Mouse (Mus musculus) kidney, postnatal 25 days (tissue): Measurements from ENCODE around the gene Klf13.
A peak's percentile ranks its signal among the peaks of the same experiment; 100 is the strongest.

Experiments
- DNase-seq, 2 experiments: peaks; one replicate each; pipeline ENCODE4 v3.0.0; 2021; ENCODE audit warnings: mixed read lengths in 2 of 2

The Klf13 gene

DNA sequence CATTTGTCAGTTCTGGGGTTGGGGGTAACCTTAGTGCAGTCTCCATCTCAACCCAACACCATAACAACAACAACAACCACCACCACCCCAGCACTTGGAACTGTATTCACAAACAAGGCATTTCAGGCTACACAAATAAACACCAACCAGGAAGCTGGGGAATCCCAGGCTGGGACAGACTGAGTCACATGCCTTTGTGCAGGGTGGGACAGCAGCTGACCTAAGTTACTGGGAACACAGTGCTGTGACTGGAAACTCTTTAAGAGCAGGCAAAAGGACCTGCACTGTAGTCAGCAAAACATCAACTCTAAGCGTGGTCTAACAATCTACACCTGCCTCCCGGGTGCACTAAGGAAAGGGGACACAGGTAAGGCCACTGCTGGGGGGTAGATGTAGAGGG, 33.5 kb downstream of the Klf13 start:
- DNase-seq, result peak; percentile 62 to 90

DNA sequence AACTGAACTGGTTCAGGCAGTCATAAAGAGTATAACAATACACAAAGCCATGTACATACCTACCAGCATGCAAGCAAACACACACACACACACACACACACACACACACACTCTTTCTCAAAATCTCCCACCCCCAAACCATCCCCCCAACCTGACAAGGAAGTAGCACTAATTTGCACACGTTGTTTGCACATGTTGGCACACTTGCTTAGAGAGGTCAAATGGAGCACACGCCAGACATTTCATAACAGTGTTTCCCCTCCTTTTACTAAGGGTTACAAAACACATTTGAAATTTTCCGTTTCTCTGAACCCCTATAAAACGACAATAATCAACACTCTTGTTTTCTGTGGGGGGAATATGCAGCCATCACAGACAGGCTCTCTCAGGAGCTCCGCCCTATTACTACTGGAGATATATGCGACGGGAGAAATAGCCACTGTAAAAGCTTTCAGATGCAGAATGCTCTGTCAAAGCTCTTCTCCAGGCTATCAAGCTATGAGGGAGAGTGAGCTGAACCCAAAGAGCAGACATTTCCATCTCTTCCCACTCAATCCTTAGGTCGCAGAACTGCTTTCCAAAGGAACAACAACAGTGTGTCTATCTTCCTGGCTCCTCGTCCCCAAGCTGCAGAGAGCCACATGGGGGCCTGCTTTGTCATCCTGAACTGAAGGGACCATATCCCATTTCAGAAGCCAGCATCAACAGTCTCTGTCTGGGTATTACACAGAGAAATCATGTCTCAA, 34.9 kb downstream of the Klf13 start:
- peak in 1 of 2 experiments; percentile 53 for DNase-seq

DNA sequence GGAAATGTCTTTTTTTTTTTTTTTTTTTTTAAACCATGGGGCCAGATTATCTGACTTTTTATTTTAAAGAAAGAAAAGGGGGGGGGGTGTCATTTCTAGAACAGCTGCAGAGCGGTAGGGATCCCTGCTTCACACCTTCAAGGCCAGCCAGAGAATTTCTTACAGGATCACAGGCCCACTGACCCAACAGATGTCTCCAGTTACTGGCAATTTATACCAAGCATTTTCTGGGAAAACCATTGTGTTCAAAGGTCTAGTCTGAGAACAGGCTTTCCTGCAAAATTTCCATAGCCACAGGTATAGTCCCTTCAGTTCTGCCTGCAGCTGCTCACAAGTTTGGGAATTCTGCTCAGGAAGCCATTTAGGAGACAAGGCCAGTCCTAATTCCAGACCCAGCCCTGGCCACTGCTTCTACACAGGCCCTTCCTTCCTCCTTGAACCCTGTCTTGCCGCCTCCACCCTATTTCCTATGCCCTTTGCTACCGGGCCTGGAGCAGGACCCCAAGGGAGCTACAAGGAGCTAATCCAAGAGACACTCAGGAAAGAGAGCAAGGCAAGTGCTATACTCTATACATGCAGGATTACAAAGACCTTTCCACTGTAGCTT, 36.0 kb downstream of the Klf13 start:
- peak; percentile 43 to 74 for DNase-seq

DNA sequence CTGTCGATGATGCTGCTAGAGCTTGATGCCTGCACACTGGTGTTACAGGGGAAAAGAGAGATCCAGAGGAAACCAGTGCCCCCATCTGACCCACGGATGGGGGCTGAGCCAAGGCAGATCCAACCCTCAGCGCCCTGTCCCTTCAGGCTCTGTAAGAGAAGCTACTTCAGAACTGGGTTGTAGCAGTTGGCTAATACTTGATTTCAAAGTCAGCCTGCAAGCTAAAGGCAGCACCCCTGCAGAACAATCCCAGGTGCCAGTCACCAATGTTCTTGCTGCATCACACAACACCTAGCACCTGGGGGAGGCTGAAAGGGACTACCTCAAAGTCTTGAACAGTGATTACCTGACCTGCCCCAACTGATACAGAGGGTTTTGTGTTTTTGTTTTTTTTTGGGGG, 36.8 kb downstream of the Klf13 start:
- no peak for DNase-seq

DNA sequence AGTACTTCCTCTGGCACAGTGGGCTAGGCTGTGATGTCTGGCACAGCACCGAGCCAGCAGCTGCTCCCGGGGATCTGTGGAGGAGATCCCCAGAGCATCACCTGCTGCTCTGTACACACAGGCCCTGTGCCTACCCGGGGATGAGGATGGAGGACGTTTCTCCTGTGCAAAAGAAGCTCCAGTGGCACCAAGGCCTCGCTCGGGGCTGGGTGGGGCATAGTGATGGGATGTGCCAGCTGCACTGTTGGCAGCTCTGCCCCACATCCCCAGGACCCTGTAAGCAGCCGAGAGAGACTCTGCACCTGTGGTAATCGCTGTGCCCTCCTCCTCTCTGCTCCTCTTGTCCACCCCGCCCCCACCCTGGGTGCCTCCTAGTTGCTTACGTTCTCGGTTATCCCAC, 37.4 kb downstream of the Klf13 start:
- peak in 1 of 2 experiments; percentile 53 for DNase-seq

DNA sequence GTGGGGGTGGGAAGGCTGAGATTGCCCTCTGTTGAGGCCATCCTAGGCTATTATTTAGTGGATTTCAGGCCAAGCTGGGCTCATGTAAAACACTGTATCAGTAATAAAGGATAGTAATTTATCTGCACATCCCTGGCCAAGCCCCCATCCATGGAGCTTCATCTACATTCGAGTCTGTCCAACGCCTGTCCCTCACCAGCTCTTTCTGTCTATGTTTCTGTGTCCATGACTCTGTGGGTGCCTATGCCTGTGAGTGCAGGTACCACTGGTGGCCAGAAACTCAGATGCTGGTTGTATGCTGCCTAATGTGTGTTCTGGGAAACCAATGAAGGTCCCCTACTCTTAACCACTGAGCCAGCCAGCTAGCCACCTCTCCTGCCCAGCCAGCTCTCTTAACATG, 38.3 kb downstream of the Klf13 start:
- no peak for DNase-seq

DNA sequence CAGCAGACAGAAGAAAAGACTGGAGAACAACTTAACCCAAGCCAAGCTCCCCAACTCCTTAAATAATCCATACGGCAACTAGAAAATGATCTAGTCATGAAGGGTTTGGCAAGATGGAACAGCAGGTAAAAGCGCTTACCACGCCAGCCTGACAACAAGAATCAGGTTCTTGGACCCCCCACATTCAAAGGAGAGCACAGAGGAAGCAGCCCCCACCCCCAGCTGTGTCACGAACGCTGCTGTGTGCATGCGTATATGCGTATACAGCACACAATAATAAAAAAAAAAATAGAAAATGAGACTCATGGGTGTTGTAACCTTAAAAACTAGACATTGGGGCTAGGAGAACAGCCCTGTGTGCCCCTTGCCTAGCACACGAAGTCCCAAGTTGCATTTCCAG, 38.8 kb downstream of the Klf13 start:
- DNase-seq, result no peak

DNA sequence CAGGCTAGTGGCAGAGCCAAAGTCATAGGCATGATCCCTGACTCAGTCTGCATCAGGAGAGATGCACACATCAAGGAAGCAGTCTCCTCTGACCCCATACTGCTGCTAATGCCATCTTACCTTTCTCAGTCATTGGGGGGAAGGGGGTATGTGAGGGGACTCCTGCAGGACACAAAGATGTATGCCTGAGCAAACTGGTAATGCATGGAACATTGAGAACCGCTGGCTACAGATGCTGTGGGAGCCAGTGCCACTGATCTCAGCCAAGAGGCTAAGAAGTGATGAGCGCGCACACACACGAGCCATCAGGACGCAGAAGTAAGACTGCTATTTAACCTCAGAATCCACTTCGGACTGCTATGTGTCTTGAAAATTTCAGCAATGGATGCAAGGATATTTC, 40.5 kb downstream of the Klf13 start:
- DNase-seq, result no peak

DNA sequence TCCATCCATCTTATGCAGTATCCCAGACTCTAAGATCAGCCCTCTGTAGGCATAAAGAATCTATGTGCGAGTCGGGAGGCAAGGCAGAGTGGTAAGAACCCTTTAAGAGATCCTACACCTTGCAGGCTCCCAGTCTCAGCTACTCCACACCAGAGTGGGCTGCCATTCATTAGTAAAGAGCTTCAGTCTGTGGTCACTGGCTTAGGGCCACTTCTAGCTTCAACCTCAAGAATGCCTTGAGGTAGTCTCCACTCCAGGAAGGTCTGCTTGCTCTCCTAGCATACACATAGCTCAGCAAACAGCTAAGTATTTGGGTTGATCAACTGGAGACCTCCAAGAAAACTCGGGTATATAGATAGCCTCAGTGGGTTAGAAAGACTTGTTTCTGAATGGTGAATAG, 41.1 kb downstream of the Klf13 start:
- DNase-seq, result no peak

DNA sequence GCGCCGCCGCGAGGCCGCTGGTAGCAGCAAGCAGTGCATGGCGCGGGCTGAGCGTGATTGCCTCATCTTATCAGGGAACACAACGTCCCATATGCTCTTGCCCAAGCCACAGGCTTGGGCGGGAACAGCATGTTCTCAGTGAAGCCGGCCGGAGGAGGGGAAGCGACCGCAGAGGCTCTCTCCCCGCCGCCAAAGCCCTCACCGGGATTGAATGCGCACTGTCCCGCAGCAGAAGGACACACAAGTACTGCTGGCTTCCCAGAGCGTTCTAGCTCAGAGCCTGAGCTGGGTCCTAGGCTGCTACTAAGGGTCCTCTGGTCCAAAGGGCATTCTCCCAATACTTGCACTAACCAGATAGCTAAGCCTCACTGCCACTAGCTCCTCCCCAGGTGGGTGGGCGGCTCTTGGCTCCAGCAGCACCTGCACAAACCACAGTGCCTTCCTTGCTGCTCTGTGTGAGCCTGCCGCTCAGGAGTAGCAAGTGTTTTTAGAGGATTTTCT, 41.7 kb downstream of the Klf13 start:
- DNase-seq, result peak; percentile 93 to 99

DNA sequence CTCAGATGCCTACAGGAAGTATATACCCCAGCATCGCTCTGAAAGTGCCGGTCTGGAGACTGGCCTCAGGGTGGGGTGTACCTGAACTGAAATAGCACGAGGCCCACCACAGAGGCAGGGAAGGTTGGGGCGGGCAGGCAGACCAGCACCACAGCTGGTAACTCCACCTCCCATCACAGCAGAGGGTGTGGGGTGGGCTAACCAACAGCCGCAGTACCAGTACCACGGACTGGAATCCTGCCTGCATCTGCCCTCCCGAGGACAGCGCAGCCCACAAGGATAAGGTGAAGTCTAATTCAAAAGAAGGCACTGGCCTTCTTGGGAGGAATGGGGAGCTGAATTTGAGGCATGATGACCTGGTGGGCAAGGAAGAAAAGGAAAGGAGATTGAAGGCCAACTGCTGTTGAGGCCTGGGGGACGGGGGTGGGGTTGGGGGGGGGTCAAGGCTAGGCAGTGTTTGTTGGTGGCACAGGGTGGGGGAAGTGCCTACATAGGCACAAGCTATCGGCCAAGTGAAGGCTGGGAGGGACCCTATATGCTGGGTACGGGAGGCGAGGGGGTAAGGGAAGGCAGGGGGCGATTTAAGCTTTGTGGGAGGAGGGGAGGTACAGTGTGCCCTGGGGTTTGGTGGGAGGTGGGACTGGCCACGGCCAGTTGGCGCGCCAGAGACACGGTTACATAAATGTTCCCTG, 42.3 kb downstream of the Klf13 start:
- DNase-seq, result peak in 1 of 2 experiments; percentile 74

DNA sequence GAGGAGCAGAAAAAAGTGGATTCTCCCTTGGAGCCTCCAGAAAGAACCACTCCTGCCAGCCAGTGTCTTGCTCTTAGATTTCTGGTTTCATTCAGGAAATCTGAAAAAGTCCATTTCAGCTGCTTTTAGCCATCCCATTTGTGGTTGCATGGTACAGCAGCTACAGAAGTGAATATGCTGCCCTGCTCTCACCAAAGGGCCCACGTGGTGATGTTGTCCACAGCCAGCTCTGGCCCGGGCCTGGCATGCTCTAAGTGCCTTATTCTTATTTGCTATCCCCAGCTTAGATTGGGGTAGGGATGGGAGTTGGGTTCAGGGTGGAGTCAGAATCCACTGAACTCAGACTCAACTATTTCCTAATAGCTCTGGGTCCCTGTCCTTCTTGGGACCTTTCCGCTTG, 43.5 kb downstream of the Klf13 start:
- DNase-seq, result no peak

DNA sequence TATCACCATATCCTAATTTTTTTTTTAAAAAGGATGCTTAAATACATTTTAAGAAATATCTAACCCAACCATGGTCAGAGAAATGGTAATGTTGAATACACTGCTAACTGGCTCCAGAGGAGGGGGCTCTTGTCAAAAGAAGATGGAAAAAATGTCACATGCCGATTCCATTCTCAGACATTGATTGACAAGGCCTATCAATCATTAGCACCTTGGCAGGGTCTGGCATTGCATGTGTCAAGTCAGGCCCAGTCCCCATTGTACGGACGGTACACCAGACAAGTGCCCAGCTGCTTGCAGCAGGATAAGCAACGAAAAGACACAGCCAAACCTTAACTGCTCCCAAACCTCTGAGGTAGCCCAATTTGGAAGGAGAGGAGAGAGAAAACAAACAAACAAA, 44.1 kb downstream of the Klf13 start:
- peak; percentile 49 to 85 for DNase-seq

DNA sequence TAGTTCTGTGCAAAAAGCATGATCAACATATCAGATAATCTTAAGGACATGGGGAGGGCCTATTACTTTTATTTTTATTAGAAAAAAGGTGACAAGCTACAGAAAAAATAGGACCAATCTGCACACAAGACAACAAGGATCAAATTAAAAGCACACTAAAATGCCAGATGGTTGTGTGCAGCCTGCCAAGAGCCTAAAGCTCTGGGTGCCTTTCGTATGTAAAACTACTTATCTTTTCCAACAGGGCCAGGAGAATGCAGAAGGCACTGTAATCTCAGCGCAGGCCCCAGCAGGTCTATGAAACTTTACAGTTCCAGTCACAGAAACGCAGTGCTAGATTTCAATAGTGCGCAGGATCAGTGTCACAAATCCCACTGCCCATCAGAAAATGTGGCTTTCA, 45.0 kb downstream of the Klf13 start:
- no peak for DNase-seq

DNA sequence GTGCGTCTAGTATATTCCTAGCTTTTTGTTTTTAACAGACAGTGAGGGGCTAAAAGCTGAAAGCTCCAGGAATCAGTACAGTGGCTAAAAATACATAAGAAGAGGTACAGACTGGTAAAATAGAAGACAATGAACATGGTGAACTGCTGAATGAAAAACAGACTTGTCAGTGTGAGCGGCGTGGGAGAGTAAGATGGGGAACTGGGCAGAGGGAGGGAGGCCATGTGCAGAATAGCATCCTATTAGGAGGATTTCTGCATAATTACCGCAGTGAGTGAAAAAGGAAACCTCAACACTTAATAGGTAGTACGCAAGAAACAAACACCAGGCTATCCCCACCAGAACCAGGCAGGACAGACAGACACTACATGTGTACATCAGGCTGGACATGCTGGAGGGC, 45.5 kb downstream of the Klf13 start:
- no peak for DNase-seq

DNA sequence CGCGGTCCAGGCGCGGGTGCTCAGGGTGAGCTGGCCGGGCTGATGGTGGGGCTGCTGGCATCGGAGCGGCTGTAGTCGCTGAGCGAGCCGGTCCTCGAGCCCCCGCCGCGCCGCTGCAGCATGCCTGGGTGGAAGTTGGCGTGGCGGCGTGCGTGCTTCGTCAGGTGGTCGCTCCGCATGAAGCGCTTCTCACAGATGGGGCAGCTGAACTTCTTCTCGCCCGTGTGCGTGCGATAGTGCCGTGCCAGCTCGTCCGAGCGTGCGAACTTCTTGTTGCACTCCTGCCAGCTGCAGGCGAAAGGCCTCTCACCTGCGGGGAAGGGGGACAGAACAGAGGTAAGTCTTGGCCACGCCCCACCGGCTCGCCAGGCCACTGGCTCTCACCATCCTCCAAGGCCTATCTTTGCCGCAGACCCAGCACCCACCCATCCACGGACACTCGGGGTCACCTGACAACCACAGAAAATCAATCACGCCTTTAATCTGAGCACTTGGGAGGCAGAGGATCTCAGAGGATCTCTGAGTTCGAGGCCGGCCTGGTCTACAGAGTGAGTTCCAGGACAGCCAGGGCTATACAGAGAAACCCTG, 47.1 kb downstream of the Klf13 start:
- DNase-seq, result peak in 1 of 2 experiments; percentile 70

DNA sequence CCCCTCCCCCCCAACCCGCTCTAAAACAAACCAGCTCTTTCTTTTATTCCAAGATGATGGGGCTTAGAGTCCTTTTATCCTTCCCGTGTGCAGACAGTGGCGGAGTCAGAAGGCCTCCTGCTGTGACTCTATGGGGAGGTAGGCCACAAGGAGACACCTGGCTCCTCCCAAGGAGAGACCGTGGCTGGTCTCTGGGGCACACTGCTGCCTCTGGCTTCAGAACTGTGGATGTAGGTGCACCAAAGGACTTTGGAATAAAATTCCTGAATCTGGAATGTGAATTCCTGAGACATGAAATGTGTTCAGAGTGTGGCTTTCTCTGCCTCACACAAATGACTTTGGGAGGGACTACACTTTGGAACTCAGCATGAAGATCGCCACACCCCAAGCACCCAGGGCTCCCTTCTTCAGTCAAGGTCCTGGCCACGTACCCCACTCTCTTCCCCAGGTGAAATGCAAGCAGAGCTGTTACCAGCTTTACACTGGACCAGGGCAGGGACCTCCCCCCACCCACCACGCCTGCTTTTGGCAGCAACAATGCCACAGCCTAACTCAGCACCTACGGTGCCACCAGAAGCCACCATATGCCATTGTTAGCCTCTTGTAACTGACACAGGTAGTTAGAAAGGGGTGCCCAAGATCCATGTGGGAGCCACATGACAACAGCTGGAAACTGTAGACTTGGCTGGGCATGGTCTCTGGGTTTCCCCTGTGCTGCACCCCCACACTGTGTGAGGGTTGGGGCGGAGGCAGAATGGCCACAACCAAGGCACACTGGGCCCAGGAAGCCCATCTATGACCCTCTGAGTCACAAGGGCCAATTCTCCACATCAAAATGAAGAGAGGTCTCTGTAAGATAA, 49.4 kb downstream of the Klf13 start:
- DNase-seq, result peak in 1 of 2 experiments; percentile 64

DNA sequence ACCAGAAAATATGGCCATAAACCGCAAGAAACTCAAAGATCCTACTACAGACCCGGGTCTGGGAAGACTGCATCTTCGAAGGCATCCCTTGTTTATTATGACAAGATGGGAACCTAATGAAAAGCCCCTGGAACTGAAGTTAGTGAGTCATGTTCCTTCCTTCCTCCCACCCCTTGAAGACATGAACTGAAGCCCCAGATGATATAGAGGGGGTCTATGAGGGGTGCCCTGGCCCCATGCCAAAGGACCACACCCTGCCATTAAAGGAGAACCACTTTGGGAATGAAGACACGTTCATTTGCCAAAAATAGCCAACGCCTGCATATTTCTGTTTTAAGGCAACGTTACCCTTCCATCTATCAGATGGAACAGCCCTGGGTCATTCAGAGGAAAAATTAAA, 50.0 kb downstream of the Klf13 start:
- no peak for DNase-seq

DNA sequence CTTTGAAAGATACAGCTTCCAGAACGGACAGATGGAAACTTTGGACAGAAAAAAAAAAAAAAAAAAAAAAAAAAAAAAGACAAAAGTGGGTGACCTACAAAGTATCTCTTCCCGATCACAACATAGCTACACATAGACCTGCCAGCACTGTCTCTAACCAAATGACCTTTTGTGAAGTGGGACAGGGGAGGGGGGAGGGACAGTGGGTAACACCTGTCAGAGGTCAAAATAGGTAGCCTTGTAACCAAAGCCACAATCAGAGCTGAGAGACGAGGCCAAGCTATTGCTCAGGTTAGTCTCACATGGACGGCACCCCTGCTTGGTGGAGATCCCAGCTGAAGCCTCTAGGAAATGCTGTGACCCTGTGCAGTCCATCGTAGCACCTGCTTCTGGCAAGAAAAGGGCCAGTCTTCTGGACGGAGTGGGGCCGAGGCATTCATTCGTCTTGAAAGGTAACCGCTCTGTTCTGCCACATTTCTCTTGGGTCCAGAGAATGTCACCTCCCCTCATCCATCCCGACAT, 51.1 kb downstream of the Klf13 start:
- DNase-seq, result no peak

DNA sequence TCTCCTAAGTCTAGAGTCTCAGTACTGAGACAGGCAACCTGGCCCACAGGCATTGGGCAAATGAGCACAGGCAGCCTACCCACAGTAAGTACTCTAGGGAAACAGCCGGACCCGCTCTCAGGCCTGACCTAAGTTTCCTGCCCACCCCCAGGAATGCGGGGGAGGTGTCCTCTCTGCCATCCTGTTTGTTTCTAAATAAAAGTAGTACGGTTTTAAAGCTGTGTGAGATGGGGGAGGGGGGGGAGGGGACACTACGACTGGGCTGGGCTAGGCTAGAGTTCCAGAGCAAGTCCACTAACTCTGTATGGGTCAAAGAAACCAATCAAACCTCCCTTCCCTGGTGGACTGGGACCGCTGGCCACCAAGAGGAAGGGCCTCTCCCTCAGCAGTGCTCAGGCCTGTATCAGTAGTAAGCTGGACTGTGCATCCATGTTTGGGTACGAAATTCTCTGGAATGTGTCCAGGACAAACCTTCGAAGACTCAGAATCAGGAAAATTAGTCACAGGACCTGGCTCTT, 51.6 kb downstream of the Klf13 start:
- DNase-seq, result peak; percentile 64 to 83

DNA sequence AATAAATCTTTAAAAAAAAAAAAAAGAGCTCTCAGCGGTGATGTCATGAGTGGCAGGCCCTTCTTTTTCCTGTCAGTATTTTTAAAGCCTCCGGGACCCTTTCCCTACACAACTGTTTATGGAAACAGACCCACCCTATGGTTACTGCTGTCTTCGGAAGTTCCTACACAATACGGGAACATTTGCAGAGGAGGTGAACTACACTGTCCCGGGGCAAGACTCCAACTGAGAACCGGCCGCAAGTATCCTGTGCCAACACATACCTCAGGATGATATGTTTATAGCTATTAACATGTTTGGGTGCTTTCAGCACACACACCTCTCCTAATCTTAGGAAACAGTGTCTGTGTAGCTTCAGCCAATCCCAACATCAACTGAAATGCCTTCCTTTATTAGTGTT, 53.7 kb downstream of the Klf13 start:
- DNase-seq, result no peak

DNA sequence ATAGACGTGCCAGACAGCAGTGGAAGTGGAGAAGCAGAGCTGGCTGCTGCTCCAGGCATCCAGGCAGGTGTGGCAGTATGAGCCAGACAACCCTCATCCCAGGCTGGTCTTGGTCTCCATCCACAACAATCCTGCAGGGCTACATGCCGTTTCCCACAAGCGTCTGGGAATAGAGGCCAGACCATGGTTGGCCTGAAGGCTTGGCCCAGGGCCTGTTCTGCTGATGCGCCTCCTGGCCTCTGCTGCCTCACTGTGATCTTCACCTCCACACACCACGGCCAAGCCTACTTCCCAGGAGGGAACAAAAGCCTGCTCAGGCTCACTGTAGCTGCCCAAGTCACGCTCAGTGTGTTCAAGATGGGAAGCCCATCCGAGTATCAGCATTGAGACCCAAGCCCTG, 56.0 kb downstream of the Klf13 start:
- DNase-seq, result no peak
